Mouse (Mus musculus) embryonic facial prominence, embryonic 14.5 days (tissue): ENCODE measurements around the gene Zfx. TPM values are rescaled to one million over a fixed set of nuclear protein-coding genes. Genes with fewer than 3 reads are reported as not detected.

ENCODE experiments used
- ATAC-seq: fragments of 200-750 bp; cut with Nextera tagmentation; 2 replicates; pipeline ENCODE4 v1.8.0; 2017; ENCODE audit warnings: low read depth, moderate number of reproducible peaks, moderate TSS enrichment
- DNase-seq: peaks from one replicate; pipeline ENCODE4 v3.0.0-alpha.2; 2015; ENCODE audit warnings: low spot score
- H3K27ac ChIP-seq: fragments of 300-500 bp; sonication (generic); replicated peaks from 2 replicates; pipeline ENCODE4 v1.5.1; 2014; ENCODE audit warnings: low read depth, mild to moderate bottlenecking, low read length, moderate library complexity
- H3K27me3 ChIP-seq: fragments of 300-500 bp; sonication (generic); replicated peaks from 2 replicates; pipeline ENCODE4 v1.6.1; 2014; ENCODE audit warnings: low read length; ENCODE audit not compliant: control insufficient read depth, insufficient read depth
- H3K36me3 ChIP-seq: fragments of 300-500 bp; sonication (generic); 2 replicates; pipeline ENCODE4 v1.6.1; 2014; ENCODE audit warnings: low read length, mixed read lengths; ENCODE audit not compliant: control insufficient read depth, insufficient read depth
- H3K4me1 ChIP-seq: fragments of 300-500 bp; sonication (generic); 2 replicates; pipeline ENCODE4 v1.6.1; 2014; ENCODE audit warnings: antibody characterized with exemption, low read length; ENCODE audit not compliant: control insufficient read depth, insufficient read depth
- H3K4me2 ChIP-seq: fragments of 300-500 bp; sonication (generic); 2 replicates; pipeline ENCODE4 v1.6.1; 2014; ENCODE audit warnings: low read depth, mild to moderate bottlenecking, low read length, moderate library complexity, mixed read lengths
- H3K4me3 ChIP-seq: fragments of 300-500 bp; sonication (generic); 2 replicates; pipeline ENCODE4 v1.5.1; 2014; ENCODE audit warnings: low read depth, mild to moderate bottlenecking, low read length
- H3K9ac ChIP-seq: fragments of 300-500 bp; sonication (generic); 2 replicates; pipeline ENCODE4 v1.6.1; 2014; ENCODE audit warnings: low read depth, mild to moderate bottlenecking, low read length, moderate library complexity, mixed read lengths
- H3K9me3 ChIP-seq: fragments of 300-500 bp; sonication (generic); 2 replicates; pipeline ENCODE4 v1.6.1; 2016; ENCODE audit warnings: low read length; ENCODE audit not compliant: control insufficient read depth
- WGBS: fragments of 180-500 bp; shearing (Covaris S2); extraction: QIAGEN DNeasy Blood & Tissue Kit; methylation state at CpG from one replicate; pipeline ENCODE4 v1.1.7; 2014; 5-methylcytosine and 5-hydroxymethylcytosine counted together
- polyA plus RNA-seq: library from polyadenylated mRNA; unstranded; fragments of >200 nt; fragmentation: Nextera tagmentation; extraction: Ambion mirVana; gene quantifications from 2 replicates; pipeline ENCODE4 v1.2.1, GENCODE M21; 2014

Gene Zfx
- polyA plus RNA-seq, 1 experiment from 2014 or later = 37.2 TPM

- Histone ChIP-seq H3K9me3 (no peaks in the 10 kb centered on the region), H3K4me2 (no peak overlapping the region), H3K4me3 (no peak overlapping the region), H3K36me3 (no peaks in the 10 kb centered on the region), H3K27ac (no peak overlapping the region), H3K4me1 (no peaks in the 10 kb centered on the region), H3K27me3 (peaks cover 9% of the 10 kb centered on the region), H3K9ac (no peak overlapping the region)
- DNase-seq (no peak), ATAC-seq (no peak)
- WGBS = 74% methylated on average over 6 of the region's 6 CpGs
Measured at GRCm38 (mm10) chrX:94115882-94116281, 7.6 kb downstream of the Zfx start.

GRCm38 (mm10) chrX:94105964-94106363 lies 17.5 kb downstream of the Zfx start:
- no peaks in the 10 kb centered on the region for H3K9me3 ChIP-seq
- DNase-seq = no peak
- no peak overlapping the region for H3K4me3 ChIP-seq
- H3K36me3 ChIP-seq = no peaks in the 10 kb centered on the region
- no peak overlapping the region for H3K9ac ChIP-seq
- no peak overlapping the region for H3K4me2 ChIP-seq
- no peak overlapping the region for H3K27ac ChIP-seq
- 52% methylated on average over 2 of the region's 2 CpGs for WGBS
- ATAC-seq = no peak
- H3K4me1 ChIP-seq = no peaks in the 10 kb centered on the region
- peaks cover 14% of the 10 kb centered on the region; the same call in 1 of the 2 replicates for H3K27me3 ChIP-seq

DNA sequence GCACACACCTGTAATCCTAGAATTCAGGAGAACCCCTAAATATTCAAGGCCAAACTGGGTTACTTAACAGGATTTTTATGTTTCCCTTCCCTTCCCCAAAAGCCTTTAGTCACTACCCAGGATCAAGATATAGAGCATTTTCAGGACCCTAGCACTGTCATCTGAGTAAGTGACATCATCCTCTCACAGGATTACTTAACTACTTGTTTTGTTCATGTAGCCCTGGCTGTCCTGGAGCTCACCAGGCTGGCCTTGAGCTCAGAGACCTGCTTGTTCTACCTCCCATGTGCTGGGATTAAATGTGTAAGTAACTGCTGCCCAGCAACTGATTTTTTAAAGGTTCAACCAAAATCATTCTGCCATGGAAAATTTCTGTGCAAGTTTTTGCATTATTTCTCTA lies 20.6 kb downstream of the Zfx start:
- ATAC-seq (no peak), DNase-seq (no peak)
- H3K4me3 ChIP-seq = no peak overlapping the region
- no peak overlapping the region for H3K9ac ChIP-seq
- H3K9me3 ChIP-seq = no peaks in the 10 kb centered on the region
- no peaks in the 10 kb centered on the region for H3K4me1 ChIP-seq
- H3K27me3 ChIP-seq = peaks cover 24% of the 10 kb centered on the region; the same call in 1 of the 2 replicates
- no peak overlapping the region for H3K27ac ChIP-seq
- H3K4me2 ChIP-seq = no peak overlapping the region
- peaks cover 17% of the 10 kb centered on the region for H3K36me3 ChIP-seq

- Histone ChIP-seq H3K27ac (no peak overlapping the region), H3K4me3 (no peak overlapping the region), H3K9me3 (no peaks in the 10 kb centered on the region), H3K9ac (no peak overlapping the region), H3K36me3 (peaks cover 26% of the 10 kb centered on the region), H3K4me2 (no peak overlapping the region), H3K4me1 (no peaks in the 10 kb centered on the region), H3K27me3 (peaks cover 32% of the 10 kb centered on the region)
- ATAC-seq (no peak), DNase-seq (no peak)
- 91% methylated on average over 1 of the region's 1 CpGs for WGBS
Measured at GRCm38 (mm10) chrX:94100561-94100960, 22.9 kb downstream of the Zfx start.

DNA sequence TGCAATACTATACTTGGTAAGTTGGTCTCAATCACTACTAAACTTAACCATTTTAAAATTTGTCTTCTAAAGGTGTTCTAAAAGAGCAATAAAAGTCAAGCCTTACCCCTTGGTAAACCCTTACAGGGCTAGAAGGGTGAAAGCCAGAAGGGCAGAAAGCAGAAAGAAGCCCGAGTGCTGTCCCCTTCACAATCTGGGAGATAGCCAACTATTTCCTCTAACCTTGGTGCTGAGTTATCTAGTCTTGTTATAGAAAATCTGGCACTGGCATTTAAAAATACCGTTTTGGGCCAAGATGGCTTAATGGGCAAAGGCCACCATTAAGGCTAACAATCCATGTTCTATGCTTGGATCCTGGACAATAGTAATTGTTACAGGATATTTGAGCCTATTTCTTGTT lies 32.5 kb downstream of the Zfx start:
- H3K9me3 ChIP-seq = no peaks in the 10 kb centered on the region
- no peak for DNase-seq
- WGBS = 76% methylated on average over 2 of the region's 2 CpGs
- ATAC-seq = no peak
- H3K9ac ChIP-seq = no peak overlapping the region
- no peak overlapping the region for H3K4me2 ChIP-seq
- H3K4me1 ChIP-seq = no peaks in the 10 kb centered on the region
- no peaks in the 10 kb centered on the region for H3K36me3 ChIP-seq
- H3K27ac ChIP-seq = no peak overlapping the region
- H3K4me3 ChIP-seq = no peak overlapping the region
- peaks cover 10% of the 10 kb centered on the region; the same call in 1 of the 2 replicates for H3K27me3 ChIP-seq

DNA sequence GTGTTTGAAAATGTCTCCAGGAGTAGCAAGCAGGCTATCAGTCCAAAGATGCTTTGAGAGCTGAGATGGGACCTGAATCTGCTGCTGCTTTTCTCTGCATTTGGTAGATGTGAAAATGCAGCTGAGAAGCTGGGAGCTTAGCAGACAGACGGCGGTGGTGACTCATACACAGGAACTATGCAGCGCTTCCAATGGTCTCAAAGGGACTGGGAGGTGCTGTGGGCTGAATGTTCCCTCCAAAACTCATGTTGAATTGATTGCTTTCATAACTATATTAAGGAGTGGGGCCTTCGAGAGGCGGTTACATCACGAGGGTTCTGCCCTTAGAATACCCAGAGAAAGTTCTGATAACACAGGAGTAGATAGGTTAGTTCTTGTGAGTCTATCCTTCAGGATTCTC lies 62.3 kb downstream of the Zfx start:
- H3K9me3 ChIP-seq = no peaks in the 10 kb centered on the region
- 0 out of 2 replicates have a peak, but pooled peaks have one; percentile 63 for ATAC-seq
- peak overlapping the region; percentile 28 for H3K4me2 ChIP-seq
- WGBS = 36% methylated on average over 6 of the region's 6 CpGs
- H3K4me3 ChIP-seq = no peak overlapping the region
- DNase-seq = peak; percentile 71
- peaks cover 13% of the 10 kb centered on the region; the same call in 1 of the 2 replicates for H3K27me3 ChIP-seq
- H3K27ac ChIP-seq = peak overlapping the region; percentile 71
- H3K4me1 ChIP-seq = no peaks in the 10 kb centered on the region
- H3K36me3 ChIP-seq = no peaks in the 10 kb centered on the region
- H3K9ac ChIP-seq = no peak overlapping the region

GRCm38 (mm10) chrX:94060751-94061150 lies 62.8 kb downstream of the Zfx start:
- Histone ChIP-seq H3K9ac (no peak overlapping the region), H3K27me3 (peaks cover 13% of the 10 kb centered on the region; the same call in 1 of the 2 replicates), H3K4me3 (no peak overlapping the region), H3K4me1 (no peaks in the 10 kb centered on the region), H3K9me3 (no peaks in the 10 kb centered on the region), H3K27ac (peak overlapping the region; percentile 71), H3K36me3 (no peaks in the 10 kb centered on the region), H3K4me2 (peak overlapping the region; percentile 28)
- peak; percentile 11 for DNase-seq
- no peak for ATAC-seq
- WGBS = 64% methylated on average over 8 of the region's 8 CpGs

GRCm38 (mm10) chrX:94058748-94059147 lies 64.8 kb downstream of the Zfx start:
- 28% methylated on average over 6 of the region's 6 CpGs for WGBS
- H3K9ac ChIP-seq = no peak overlapping the region
- peak; percentile 40 for DNase-seq
- no peaks in the 10 kb centered on the region for H3K4me1 ChIP-seq
- no peak overlapping the region for H3K4me2 ChIP-seq
- H3K27ac ChIP-seq = peak overlapping the region; percentile 76
- H3K4me3 ChIP-seq = no peak overlapping the region
- ATAC-seq = no peak
- no peaks in the 10 kb centered on the region for H3K9me3 ChIP-seq
- peaks cover 14% of the 10 kb centered on the region for H3K27me3 ChIP-seq
- H3K36me3 ChIP-seq = no peaks in the 10 kb centered on the region

DNA sequence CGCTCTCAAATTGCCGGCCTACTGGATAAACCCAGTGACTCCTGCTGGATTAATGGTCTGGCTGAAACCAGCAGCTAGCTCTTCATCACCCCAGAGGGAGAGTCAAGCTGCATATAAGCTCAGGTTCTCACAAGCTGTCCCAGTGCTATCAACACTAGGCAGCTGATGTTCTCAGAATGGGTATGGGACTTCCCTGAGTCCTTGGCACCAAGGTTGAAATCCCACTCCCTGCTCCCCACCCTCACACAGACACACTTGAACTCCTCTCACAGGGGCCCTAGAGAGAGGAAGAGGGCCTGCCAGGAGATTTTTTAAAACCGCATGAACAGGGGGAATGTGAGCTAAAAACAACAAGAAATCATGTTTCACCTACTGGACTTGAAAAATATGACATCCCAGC lies 74.5 kb downstream of the Zfx start:
- ATAC-seq (peak; percentile 87), DNase-seq (peak; percentile 72)
- Histone ChIP-seq H3K27ac (0 out of 2 replicates have a peak overlapping the region, but pooled peaks have one; percentile 21), H3K4me1 (no peaks in the 10 kb centered on the region), H3K4me3 (no peak overlapping the region), H3K36me3 (no peaks in the 10 kb centered on the region), H3K27me3 (peaks cover 9% of the 10 kb centered on the region), H3K9ac (no peak overlapping the region), H3K4me2 (no peak overlapping the region), H3K9me3 (no peaks in the 10 kb centered on the region)
- 66% methylated on average over 3 of the region's 3 CpGs for WGBS
